In genomic region chr13:51022401-51023250, GRCm38 (mm10) we compare ENCODE assay signal across 8 mouse cellular contexts.
DNase-seq lines count a peak whose midpoint lies in the region; ATAC-seq and TF ChIP-seq lines count a peak whose summit lies in the region.

No protein-coding gene starts in this region.

- DNase-seq in kidney, adult 2 months = peak; percentile 17
- no peak for DNase-seq in kidney, postnatal 25 days
- DNase-seq in embryo, embryonic 10 days (ENCODE audit: low spot score) = peak; percentile 56
- peak; percentile 26 for DNase-seq in heart, adult 8-10 months (ENCODE audit: low spot score)
- no peak for DNase-seq in thymus, postnatal 10 days (ENCODE audit: low spot score in 2 of 2)
- no peak for DNase-seq in B cell, adult 2 months

- no peaks in the 10 kb centered on the region for H3K9me3 ChIP-seq in limb, embryonic 13.5 days

- WGBS in kidney, adult 2 months = 58% methylated on average over 13 of the region's 13 CpGs
- WGBS in limb, embryonic 13.5 days = 25% methylated on average over 13 of the region's 13 CpGs

- peak overlapping the region; percentile 45; the same call in 1 of the 2 replicates for H3K9ac ChIP-seq in limb, embryonic 13.5 days

- no peak overlapping the region for H3K27ac ChIP-seq in kidney, adult 2 months (ENCODE audit: insufficient read depth, low read depth, low read length)
- H3K27ac ChIP-seq in limb, embryonic 13.5 days = peak overlapping the region; percentile 91

- H3K4me3 ChIP-seq in kidney, adult 2 months (ENCODE audit: insufficient read depth, low read depth, low read length) = no peak overlapping the region
- no peak overlapping the region for H3K4me3 ChIP-seq in limb, embryonic 13.5 days

- no peak for TF ChIP-seq POLR2A in kidney, adult 2 months (IDR thresholded peaks at IDR 0.05; ENCODE audit: low read depth, low read length)

- peak; percentile 54; the same call in 1 of the 2 replicates for ATAC-seq in limb, embryonic 13.5 days (ENCODE audit: low FRiP score, low read depth)
- no peak for ATAC-seq in megakaryocyte, adult 5-6 weeks (ENCODE audit: poor library complexity, severe bottlenecking)

- TF ChIP-seq CTCF in kidney, adult 2 months (conservative IDR thresholded peaks at IDR 0.05; ENCODE audit: insufficient read depth, insufficient read length, low read depth, low read length) = no peak

- H3K4me1 ChIP-seq in kidney, adult 2 months (ENCODE audit: control insufficient read depth, insufficient read depth, low read length) = peaks cover 5% of the 10 kb centered on the region; the same call in 1 of the 2 replicates
- peaks cover 50% of the 10 kb centered on the region for H3K4me1 ChIP-seq in limb, embryonic 13.5 days

- peak overlapping the region; percentile 28; the same call in 1 of the 2 replicates for H3K4me2 ChIP-seq in limb, embryonic 13.5 days (replicated peaks)

- no peaks in the 10 kb centered on the region for H3K36me3 ChIP-seq in kidney, adult 2 months (ENCODE audit: control insufficient read depth, insufficient read depth, low read length)
- no peaks in the 10 kb centered on the region for H3K36me3 ChIP-seq in limb, embryonic 13.5 days

- no peaks in the 10 kb centered on the region for H3K27me3 ChIP-seq in kidney, adult 2 months (replicated peaks; ENCODE audit: control insufficient read depth, insufficient read depth, low read length)
- no peaks in the 10 kb centered on the region for H3K27me3 ChIP-seq in limb, embryonic 13.5 days

Comparison
In these comparisons a context has a peak if more than half of its experiments do, and no peak if none do; other contexts are left out.
1. DNase-seq: peak in kidney, adult 2 months (single experiment), embryo, embryonic 10 days (single experiment) and heart, adult 8-10 months (single experiment); none in kidney, postnatal 25 days (0 of 2), thymus, postnatal 10 days (0 of 2) and B cell, adult 2 months (0 of 2).